Mouse (Mus musculus): ENCODE measurements around the gene Fgd6. TPM values are rescaled to one million over a fixed set of nuclear protein-coding genes. Genes with fewer than 3 reads are reported as not detected.
A peak's percentile ranks its signal among the peaks of the same experiment; 100 is the strongest.

Gene Fgd6
- total RNA-seq, 2 experiments from 2014 or later: 9.9 to 12.3 TPM

- Histone ChIP-seq H3K4me3 (no peak overlapping the region), H3K27ac (no peak overlapping the region)
- intact Hi-C loops (cut with DNase I): no loop called here
- DNase-seq (ENCODE audit: extremely low spot score in 1 of 2, low spot score in 2 of 2): no peak
- no peak for TF ChIP-seq CTCF (IDR thresholded peaks at IDR 0.05)
These were observed 12.2 kb downstream of the Fgd6 start for GRCm38 (mm10) chr10:94047845-94048559.

- TF ChIP-seq CTCF (IDR thresholded peaks at IDR 0.05): no peak
These were observed 13.3 kb downstream of the Fgd6 start for GRCm38 (mm10) chr10:94049121-94049520.

GRCm38 (mm10) chr10:94050736-94051135 is 14.9 kb downstream of the Fgd6 start:
- no peak for TF ChIP-seq CTCF (IDR thresholded peaks at IDR 0.05)
- intact Hi-C loops (cut with DNase I): no loop called here
- Histone ChIP-seq H3K27ac (no peak overlapping the region), H3K4me3 (no peak overlapping the region)
- no peak for DNase-seq (ENCODE audit: extremely low spot score in 1 of 2, low spot score in 2 of 2)

More at GRCm38 (mm10) chr10:94049121-94049520, 13.3 kb downstream of the Fgd6 start:
- DNase-seq (ENCODE audit: extremely low spot score in 1 of 2, low spot score in 2 of 2): no peak
- H3K27ac ChIP-seq: no peak overlapping the region
- no peak overlapping the region for H3K4me3 ChIP-seq
- intact Hi-C loops (cut with DNase I): no loop called here

GRCm38 (mm10) chr10:94056487-94056886 is 20.7 kb downstream of the Fgd6 start:
- no peak overlapping the region for H3K27ac ChIP-seq
- no peak overlapping the region for H3K4me3 ChIP-seq
- TF ChIP-seq CTCF (IDR thresholded peaks at IDR 0.05): no peak
- DNase-seq (ENCODE audit: extremely low spot score in 1 of 2, low spot score in 2 of 2): no peak
- intact Hi-C loops (cut with DNase I): no loop called here

DNA sequence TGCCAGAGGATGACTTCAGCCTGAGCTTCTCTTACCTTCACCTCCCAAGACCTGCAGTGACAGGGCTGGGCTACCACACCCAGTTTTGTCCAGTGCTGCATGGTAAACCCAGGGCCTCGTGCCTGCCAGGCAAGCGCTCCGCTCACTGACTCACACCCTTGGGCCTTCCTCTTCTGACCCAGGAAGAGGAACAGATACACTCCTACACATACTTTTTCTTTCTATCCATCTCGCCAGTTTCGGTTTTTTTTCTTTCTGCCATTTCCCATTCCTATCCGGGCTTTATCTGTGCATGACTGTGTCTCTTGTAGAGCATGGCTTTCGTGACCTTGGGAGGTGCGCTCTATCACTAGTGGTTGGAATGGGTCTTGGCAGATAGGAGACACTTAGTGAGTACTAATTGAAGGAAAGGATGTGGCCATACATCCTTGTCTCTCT is 23.8 kb downstream of the Fgd6 start:
- intact Hi-C loops (cut with DNase I): no loop called here
- H3K27ac ChIP-seq: no peak overlapping the region
- no peak for DNase-seq (ENCODE audit: extremely low spot score in 1 of 2, low spot score in 2 of 2)
- no peak for TF ChIP-seq CTCF (IDR thresholded peaks at IDR 0.05)
- no peak overlapping the region for H3K4me3 ChIP-seq

- DNase-seq (ENCODE audit: extremely low spot score in 1 of 2, low spot score in 2 of 2): no peak
- no peak overlapping the region for H3K27ac ChIP-seq
- no peak for TF ChIP-seq CTCF (IDR thresholded peaks at IDR 0.05)
- intact Hi-C loops (cut with DNase I): no loop called here
- no peak overlapping the region for H3K4me3 ChIP-seq
These were observed 24.4 kb downstream of the Fgd6 start for GRCm38 (mm10) chr10:94060190-94060589.

DNA sequence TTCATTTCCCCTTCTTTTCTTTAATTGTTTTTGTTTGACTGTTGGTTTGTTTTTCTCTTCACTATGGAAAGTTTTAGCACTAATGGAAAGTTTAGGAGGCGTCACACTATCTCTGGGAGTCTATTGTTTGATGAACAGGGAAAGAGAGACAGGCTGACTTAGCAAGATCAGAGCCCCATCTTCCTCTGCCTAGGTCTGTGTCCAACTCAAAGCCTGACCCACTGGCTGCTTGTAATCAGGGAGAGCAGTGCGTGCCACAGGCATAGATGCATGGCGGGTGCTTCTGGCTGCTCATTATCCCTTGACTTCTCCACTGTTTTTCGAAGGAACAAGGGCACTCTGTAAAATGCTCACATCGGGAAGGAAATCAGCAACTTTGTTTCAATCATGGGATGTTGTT is 26.6 kb downstream of the Fgd6 start:
- Histone ChIP-seq H3K4me3 (no peak overlapping the region), H3K27ac (no peak overlapping the region)
- no peak for DNase-seq (ENCODE audit: extremely low spot score in 1 of 2, low spot score in 2 of 2)
- intact Hi-C loops (cut with DNase I): no loop called here
- no peak for TF ChIP-seq CTCF (IDR thresholded peaks at IDR 0.05)

DNA sequence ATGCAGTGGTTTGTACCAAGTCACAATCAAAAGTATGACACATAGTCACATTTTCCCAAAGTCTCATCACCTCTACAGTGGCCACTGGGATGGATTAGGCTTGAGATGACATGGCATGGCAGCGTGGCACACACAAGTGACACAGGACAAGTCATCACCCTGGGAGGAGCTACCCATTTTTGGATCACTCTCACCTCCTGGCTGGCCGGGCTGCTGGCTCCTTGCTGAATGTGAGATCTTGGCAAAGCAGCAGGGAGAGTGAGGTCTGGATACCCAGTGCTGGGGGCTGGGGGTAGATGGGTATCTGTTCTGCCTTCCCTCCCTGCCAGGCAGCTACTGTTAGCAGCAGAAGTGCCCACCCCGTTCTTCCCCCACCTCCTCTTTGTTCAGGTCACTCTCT is 31.1 kb downstream of the Fgd6 start:
- no peak overlapping the region for H3K4me3 ChIP-seq
- TF ChIP-seq CTCF (IDR thresholded peaks at IDR 0.05): no peak
- intact Hi-C loops (cut with DNase I): no loop called here
- DNase-seq (ENCODE audit: extremely low spot score in 1 of 2, low spot score in 2 of 2): no peak
- H3K27ac ChIP-seq: no peak overlapping the region

DNA sequence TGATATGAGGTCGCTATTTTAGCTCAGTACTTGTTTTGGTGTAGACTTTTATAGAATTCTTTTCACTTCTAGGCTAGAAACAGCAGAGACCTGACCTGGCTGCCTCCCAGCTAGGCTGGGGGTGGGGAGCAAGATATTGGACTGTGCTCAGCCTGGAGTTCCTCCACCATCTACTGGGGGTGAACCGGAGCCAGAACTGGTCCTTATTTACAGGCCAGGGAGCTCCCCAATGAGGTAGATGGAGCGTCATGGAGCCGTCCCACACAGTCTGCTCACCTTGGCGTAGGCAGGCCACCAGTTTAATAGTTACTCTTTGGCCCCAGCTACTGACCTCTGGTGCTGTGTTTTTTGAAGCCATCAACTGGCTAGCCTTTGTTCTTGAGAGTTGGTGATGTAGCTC is 32.9 kb downstream of the Fgd6 start:
- no peak for TF ChIP-seq CTCF (IDR thresholded peaks at IDR 0.05)

GRCm38 (mm10) chr10:94071641-94072040 is 35.8 kb downstream of the Fgd6 start:
- H3K27ac ChIP-seq: no peak overlapping the region
- H3K4me3 ChIP-seq: no peak overlapping the region
- no peak for TF ChIP-seq CTCF (IDR thresholded peaks at IDR 0.05)
- DNase-seq (ENCODE audit: extremely low spot score in 1 of 2, low spot score in 2 of 2): no peak
- intact Hi-C loops (cut with DNase I): no loop called here

More for the DNA sequence above, 32.9 kb downstream of the Fgd6 start:
- Histone ChIP-seq H3K4me3 (no peak overlapping the region), H3K27ac (no peak overlapping the region)
- peak in 1 of 2 experiments; percentile 21 for DNase-seq (ENCODE audit: extremely low spot score in 1 of 2, low spot score in 2 of 2)
- intact Hi-C loops (cut with DNase I): no loop called here

DNA sequence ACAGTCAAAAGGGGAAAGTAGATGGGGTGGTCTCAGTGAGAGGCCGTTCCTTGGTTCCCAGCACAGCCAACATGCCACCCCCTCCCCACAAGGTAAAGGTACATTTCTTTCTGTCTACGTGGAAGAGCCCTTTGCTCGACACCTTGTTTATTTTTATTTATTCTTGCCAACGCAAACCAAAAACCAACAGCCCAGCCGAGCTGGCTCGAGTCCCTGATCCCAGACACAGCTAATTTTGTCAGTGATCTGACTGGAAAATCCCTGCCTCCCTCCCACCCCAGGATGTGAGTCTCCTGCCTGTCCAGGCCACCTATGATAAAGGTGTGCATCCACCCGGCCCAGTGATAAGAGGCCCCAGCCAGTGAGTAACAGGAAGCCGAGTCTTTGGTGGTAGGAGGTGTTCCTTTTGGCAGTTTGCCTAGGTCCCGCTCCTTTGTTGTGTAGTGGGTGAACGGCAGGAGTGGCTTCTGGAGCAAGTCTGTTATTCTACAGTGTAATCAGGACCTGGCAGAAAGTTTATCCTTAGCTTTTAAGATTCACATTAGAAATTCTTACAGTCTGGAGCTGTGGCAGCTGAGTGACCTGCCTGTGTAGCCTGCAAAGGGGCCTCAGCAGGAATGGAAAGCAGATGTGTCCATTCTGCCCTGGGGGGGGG is 36.6 kb downstream of the Fgd6 start:
- DNase-seq (ENCODE audit: extremely low spot score in 1 of 2, low spot score in 2 of 2): no peak
- intact Hi-C loops (cut with DNase I): no loop called here
- Histone ChIP-seq H3K4me3 (no peak overlapping the region), H3K27ac (no peak overlapping the region)
- no peak for TF ChIP-seq CTCF (IDR thresholded peaks at IDR 0.05)

- H3K4me3 ChIP-seq: no peak overlapping the region
- TF ChIP-seq CTCF (IDR thresholded peaks at IDR 0.05): no peak
- DNase-seq (ENCODE audit: extremely low spot score in 1 of 2, low spot score in 2 of 2): no peak
- H3K27ac ChIP-seq: 0 out of 2 replicates have a peak overlapping the region, but pooled peaks have one; percentile 11
- intact Hi-C loops (cut with DNase I): no loop called here
These were observed 37.2 kb downstream of the Fgd6 start for GRCm38 (mm10) chr10:94072916-94073465.

All from left cerebral cortex, adult 2 months (tissue).